Mouse (Mus musculus) bone marrow, adult 2 months (tissue): ENCODE data around the gene Rmdn2.

Experiments used
- CTCF ChIP-seq: fragments of 200-500 bp; IDR thresholded peaks from 2 replicates; pipeline ENCODE4 v1.5.1; 2011; ENCODE audit warnings: low read length, control low read depth; ENCODE audit not compliant: control insufficient read depth, insufficient read depth
- POLR2A ChIP-seq: fragments of 200-500 bp; IDR thresholded peaks from 2 replicates; pipeline ENCODE4 v1.6.1; 2011; ENCODE audit warnings: low read depth, mild to moderate bottlenecking, control low read depth, low read length, borderline replicate concordance; ENCODE audit not compliant: control insufficient read depth

DNA sequence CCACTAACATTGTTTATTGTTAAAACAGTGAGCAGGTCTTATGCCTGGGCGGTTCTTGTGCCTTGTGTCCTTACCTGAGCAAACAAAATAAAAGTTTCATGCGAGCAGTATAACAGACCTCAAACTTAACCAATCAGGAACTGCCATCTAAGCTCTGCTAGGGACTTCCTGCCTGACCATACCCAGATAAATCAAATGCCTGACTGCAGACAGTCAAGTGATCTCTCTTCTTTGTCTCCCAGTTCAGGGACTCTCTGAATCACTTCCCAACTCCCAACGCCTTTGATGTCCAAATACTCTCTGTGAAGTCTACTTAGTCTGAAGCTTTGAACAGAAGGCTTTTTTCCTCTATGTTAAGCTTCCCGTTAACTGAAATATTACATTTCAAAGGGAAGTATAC, 28.2 kb upstream of the Rmdn2 start:
- no peak for TF ChIP-seq POLR2A
- no peak for TF ChIP-seq CTCF
